Mouse (Mus musculus) lung, adult 2 months (tissue): ENCODE measurements around the gene A230072I06Rik.

ENCODE experiments used
- CTCF ChIP-seq: fragments of 200-500 bp; IDR thresholded peaks from 2 replicates; pipeline ENCODE4 v1.5.1; 2011; ENCODE audit warnings: mild to moderate bottlenecking, low read length, control low read depth; ENCODE audit not compliant: insufficient read depth
- POLR2A ChIP-seq: fragments of 200-500 bp; IDR thresholded peaks from 2 replicates; pipeline ENCODE4 v1.6.1; 2011; ENCODE audit warnings: low read depth, mild to moderate bottlenecking, control low read depth, low read length, borderline replicate concordance; ENCODE audit errors: extremely low read depth

GRCm38 (mm10) chr8:12267863-12268262 lies 10.8 kb upstream of the A230072I06Rik start:
- TF ChIP-seq POLR2A (no peak), CTCF (no peak)
